Mouse (Mus musculus): ENCODE measurements around the gene Dkk1. TPM values are rescaled to one million over a fixed set of nuclear protein-coding genes. Genes with fewer than 3 reads are reported as not detected.
"Not testable (repeated sequence)": the region's sequence is repeated elsewhere in the genome, so short reads cannot be mapped to it uniquely, and the experiment has no call there.

The Dkk1 gene
- polyA plus RNA-seq, 1 experiment, result not detected

DNA sequence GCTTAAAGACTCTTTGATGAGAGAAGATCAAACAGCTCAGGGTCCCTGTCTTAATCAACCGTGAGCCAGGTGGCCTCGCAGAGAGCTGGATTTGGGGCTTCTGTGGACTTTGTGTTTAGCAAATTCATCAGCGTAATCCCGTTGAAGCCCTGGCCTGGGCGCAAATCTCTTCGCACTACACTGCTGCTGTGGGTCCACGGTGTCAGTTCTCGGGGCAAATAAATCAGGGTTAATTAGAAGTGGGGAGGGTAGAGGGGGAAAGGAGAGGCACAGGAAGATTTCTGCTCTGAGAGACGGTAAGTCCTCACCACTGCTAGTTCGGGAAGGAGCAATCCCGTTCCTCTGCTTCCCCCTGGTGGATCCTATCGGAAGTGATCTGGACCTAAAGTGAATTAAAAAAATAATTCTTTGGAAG is 5.0 kb upstream of the Dkk1 start:
- no peak overlapping the region for H3ac ChIP-seq (ENCODE audit: control insufficient read depth, insufficient read length, low read depth)
- TF ChIP-seq CTCF (IDR thresholded peaks at IDR 0.05; ENCODE audit: control insufficient read depth, insufficient read depth, insufficient read length), result peak; percentile 38
- no peak for TF ChIP-seq MYOD1 (IDR thresholded peaks at IDR 0.05; ENCODE audit: control insufficient read depth, insufficient read length, low read depth)

DNA sequence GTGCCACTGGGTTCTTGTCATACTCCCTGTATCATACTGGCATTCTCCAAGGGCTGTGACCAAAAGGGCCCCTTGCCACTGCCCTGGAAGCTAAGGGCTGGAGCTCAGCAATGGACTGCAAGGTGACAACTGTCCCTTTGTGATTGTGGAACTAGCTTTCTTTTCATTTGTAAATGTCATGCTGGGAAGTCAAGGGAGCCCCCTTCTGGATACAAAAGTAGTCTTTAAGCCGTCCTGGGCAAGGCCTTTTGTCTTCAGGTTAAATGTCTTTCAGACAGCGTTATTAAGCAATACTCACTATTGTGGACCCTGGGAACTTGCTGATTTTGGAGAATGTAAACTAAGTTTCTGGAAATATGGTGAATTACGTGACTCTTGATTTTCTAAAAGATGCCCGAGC is 4.3 kb upstream of the Dkk1 start:
- TF ChIP-seq FOSL1 (IDR thresholded peaks at IDR 0.05; ENCODE audit: insufficient read depth, low read length, poor library complexity, severe bottlenecking), result no peak
- no peak for TF ChIP-seq CEBPB (IDR thresholded peaks at IDR 0.05; ENCODE audit: low read depth)
- no peak for TF ChIP-seq USF1 (IDR thresholded peaks at IDR 0.05; ENCODE audit: low read depth)
- no peak for TF ChIP-seq MYOG (IDR thresholded peaks at IDR 0.05; ENCODE audit: control insufficient read depth, extremely low read depth, insufficient read length)
- Histone ChIP-seq H3K79me3 (ENCODE audit: low read depth) (no peaks in the 10 kb centered on the region), H3K27me3 (ENCODE audit: control insufficient read depth, insufficient read depth, insufficient read length) (peaks cover 25% of the 10 kb centered on the region), H3K36me3 (ENCODE audit: control insufficient read depth, insufficient read depth) (no peaks in the 10 kb centered on the region), H3ac (ENCODE audit: control insufficient read depth, insufficient read length, low read depth) (no peak overlapping the region), H3K79me2 (ENCODE audit: control insufficient read depth, insufficient read depth) (no peaks in the 10 kb centered on the region), H3K4me3 (ENCODE audit: insufficient read depth, poor library complexity, severe bottlenecking) (no peak overlapping the region)

More for the DNA sequence above, 5.0 kb upstream of the Dkk1 start:
- no peaks in the 10 kb centered on the region for H3K79me2 ChIP-seq (ENCODE audit: control insufficient read depth, insufficient read depth)
- H3K79me3 ChIP-seq (ENCODE audit: low read depth), result no peaks in the 10 kb centered on the region
- H3K36me3 ChIP-seq (ENCODE audit: control insufficient read depth, insufficient read depth), result no peaks in the 10 kb centered on the region
- H3K4me3 ChIP-seq (ENCODE audit: insufficient read depth, poor library complexity, severe bottlenecking), result no peak overlapping the region
- peaks cover 18% of the 10 kb centered on the region for H3K27me3 ChIP-seq (ENCODE audit: control insufficient read depth, insufficient read depth, insufficient read length)

DNA sequence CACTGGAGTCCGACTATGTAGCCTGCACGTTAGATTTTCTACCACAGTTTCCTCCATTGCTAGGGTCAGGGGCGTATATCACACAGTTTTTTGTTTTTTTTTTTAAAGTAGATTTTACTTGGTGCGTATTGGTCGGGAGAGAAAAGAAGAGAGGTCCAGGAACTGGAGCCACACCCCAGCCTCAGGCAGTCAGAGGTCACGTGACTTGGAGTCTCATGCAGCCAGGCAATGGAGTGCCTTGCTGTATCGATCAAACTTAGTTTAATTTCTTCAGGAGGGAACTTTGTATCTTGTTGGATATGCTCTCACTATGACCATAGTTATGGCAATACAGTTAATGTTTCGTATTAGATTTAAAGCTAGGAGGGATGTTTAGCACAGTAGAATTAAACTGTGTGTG is 2.8 kb upstream of the Dkk1 start:
- Histone ChIP-seq H3K4me3 (ENCODE audit: insufficient read depth, poor library complexity, severe bottlenecking) (no peak overlapping the region), H3K27me3 (ENCODE audit: control insufficient read depth, insufficient read depth, insufficient read length) (peaks cover 33% of the 10 kb centered on the region), H3K36me3 (ENCODE audit: control insufficient read depth, insufficient read depth) (no peaks in the 10 kb centered on the region), H3K79me2 (ENCODE audit: control insufficient read depth, insufficient read depth) (no peaks in the 10 kb centered on the region), H3K79me3 (ENCODE audit: low read depth) (no peaks in the 10 kb centered on the region), H3ac (ENCODE audit: control insufficient read depth, insufficient read length, low read depth) (no peak overlapping the region)
- no peak for TF ChIP-seq MYOG (IDR thresholded peaks at IDR 0.05; ENCODE audit: control insufficient read depth, extremely low read depth, insufficient read length)
- peak; percentile 69 for TF ChIP-seq USF1 (IDR thresholded peaks at IDR 0.05; ENCODE audit: low read depth)
- no peak for TF ChIP-seq CTCF (IDR thresholded peaks at IDR 0.05; ENCODE audit: control insufficient read depth, insufficient read depth, insufficient read length)

DNA sequence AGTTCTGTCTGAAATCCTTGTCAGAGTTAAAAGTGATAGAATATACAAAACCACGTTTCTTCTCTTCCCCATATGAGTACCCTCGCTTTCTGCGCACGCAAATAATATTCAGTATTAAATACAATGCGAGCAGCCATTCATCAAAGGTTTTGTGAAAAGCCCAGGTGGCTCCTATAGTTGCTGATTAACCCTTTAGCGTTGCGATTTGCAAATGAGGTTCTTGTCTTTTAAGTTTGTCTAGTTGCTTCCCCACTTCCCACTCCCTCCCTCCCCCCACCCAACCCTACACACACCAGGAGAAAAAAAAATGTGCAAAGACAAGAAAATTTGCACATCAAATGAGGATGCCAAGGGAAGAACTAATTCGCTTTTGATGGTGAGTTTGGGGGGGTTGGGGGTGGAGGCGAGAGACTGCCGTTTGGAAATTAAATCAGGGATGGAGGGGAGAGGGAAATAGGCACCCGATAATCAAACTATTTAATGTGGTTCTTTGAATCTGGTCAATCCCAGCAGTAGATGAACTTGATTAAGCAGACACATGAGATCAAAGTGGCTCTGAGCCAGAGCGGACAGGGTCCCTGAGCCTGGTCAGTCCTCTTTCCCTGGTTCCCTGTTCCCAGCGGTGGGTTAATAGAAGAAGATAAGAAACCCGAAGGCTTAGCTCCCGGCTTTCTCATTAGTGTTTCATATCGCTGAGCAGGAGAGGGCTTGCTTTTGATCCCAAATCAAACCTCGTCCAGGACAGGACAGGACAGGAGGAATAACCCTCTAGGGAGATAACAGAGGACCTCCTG is 586 bp upstream of the Dkk1 start:
- H3ac ChIP-seq (ENCODE audit: control insufficient read depth, insufficient read length, low read depth), result no peak overlapping the region
- peaks cover 38% of the 10 kb centered on the region for H3K27me3 ChIP-seq (ENCODE audit: control insufficient read depth, insufficient read depth, insufficient read length)
- TF ChIP-seq FOSL1 (IDR thresholded peaks at IDR 0.05; ENCODE audit: insufficient read depth, low read length, poor library complexity, severe bottlenecking), result no peak
- TF ChIP-seq MYOG (IDR thresholded peaks at IDR 0.05; ENCODE audit: control insufficient read depth, extremely low read depth, insufficient read length), result no peak
- TF ChIP-seq MAX (IDR thresholded peaks at IDR 0.05), result no peak
- no peak for TF ChIP-seq CEBPB (IDR thresholded peaks at IDR 0.05; ENCODE audit: low read depth)
- TF ChIP-seq CTCF (IDR thresholded peaks at IDR 0.05; ENCODE audit: control insufficient read depth, insufficient read depth, insufficient read length), result no peak
- no peak for TF ChIP-seq USF1 (IDR thresholded peaks at IDR 0.05; ENCODE audit: low read depth)
- no peak for TF ChIP-seq MYOD1 (IDR thresholded peaks at IDR 0.05; ENCODE audit: control insufficient read depth, insufficient read length, low read depth)
- H3K79me2 ChIP-seq (ENCODE audit: control insufficient read depth, insufficient read depth), result no peaks in the 10 kb centered on the region
- H3K4me3 ChIP-seq (ENCODE audit: insufficient read depth, poor library complexity, severe bottlenecking), result no peak overlapping the region
- H3K79me3 ChIP-seq (ENCODE audit: low read depth), result no peaks in the 10 kb centered on the region
- H3K36me3 ChIP-seq (ENCODE audit: control insufficient read depth, insufficient read depth), result no peaks in the 10 kb centered on the region

- no peak for TF ChIP-seq CTCF (IDR thresholded peaks at IDR 0.05; ENCODE audit: control insufficient read depth, insufficient read depth, insufficient read length)
- no peak for TF ChIP-seq FOSL1 (IDR thresholded peaks at IDR 0.05; ENCODE audit: insufficient read depth, low read length, poor library complexity, severe bottlenecking)
- TF ChIP-seq MYOD1 (IDR thresholded peaks at IDR 0.05; ENCODE audit: control insufficient read depth, insufficient read length, low read depth), result no peak
- TF ChIP-seq USF1 (IDR thresholded peaks at IDR 0.05; ENCODE audit: low read depth), result no peak
- no peak for TF ChIP-seq MAX (IDR thresholded peaks at IDR 0.05)
- TF ChIP-seq CEBPB (IDR thresholded peaks at IDR 0.05; ENCODE audit: low read depth), result no peak
- no peak for TF ChIP-seq MYOG (IDR thresholded peaks at IDR 0.05; ENCODE audit: control insufficient read depth, extremely low read depth, insufficient read length)
- H3K27me3 ChIP-seq (ENCODE audit: control insufficient read depth, insufficient read depth, insufficient read length), result peaks cover 35% of the 10 kb centered on the region
These were observed 938 bp downstream of the Dkk1 start for GRCm38 (mm10) chr19:30548411-30549043.

GRCm38 (mm10) chr19:30539365-30539941 is 10.0 kb downstream of the Dkk1 start:
- peaks cover 12% of the 10 kb centered on the region for H3K27me3 ChIP-seq (ENCODE audit: control insufficient read depth, insufficient read depth, insufficient read length)
- H3K79me3 ChIP-seq (ENCODE audit: low read depth); H3K79me2 ChIP-seq (ENCODE audit: control insufficient read depth, insufficient read depth); H3K4me3 ChIP-seq (ENCODE audit: insufficient read depth, poor library complexity, severe bottlenecking); H3K36me3 ChIP-seq (ENCODE audit: control insufficient read depth, insufficient read depth); H3ac ChIP-seq (ENCODE audit: control insufficient read depth, insufficient read length, low read depth): not testable (repeated sequence)

More at GRCm38 (mm10) chr19:30548411-30549043, 938 bp downstream of the Dkk1 start:
- no peak overlapping the region for H3K4me3 ChIP-seq (ENCODE audit: insufficient read depth, poor library complexity, severe bottlenecking)
- H3K36me3 ChIP-seq (ENCODE audit: control insufficient read depth, insufficient read depth), result no peaks in the 10 kb centered on the region
- H3K79me2 ChIP-seq (ENCODE audit: control insufficient read depth, insufficient read depth), result no peaks in the 10 kb centered on the region
- no peak overlapping the region for H3ac ChIP-seq (ENCODE audit: control insufficient read depth, insufficient read length, low read depth)
- H3K79me3 ChIP-seq (ENCODE audit: low read depth), result no peaks in the 10 kb centered on the region

Measured in C2C12 (cell line).